Mouse (Mus musculus) kidney, adult 2 months (tissue): ENCODE measurements around the gene Rrp1.

Source experiments
- CTCF ChIP-seq: fragments of 200-500 bp; conservative IDR thresholded peaks from 2 replicates; pipeline ENCODE4 v1.5.1; 2011; ENCODE audit warnings: low read depth, mild to moderate bottlenecking, control low read depth, low read length, moderate library complexity, mixed read lengths; ENCODE audit not compliant: insufficient read depth, insufficient read length
- POLR2A ChIP-seq: fragments of 200-500 bp; IDR thresholded peaks from one replicate; pipeline ENCODE4 v1.6.1; 2011; ENCODE audit warnings: low read depth, low read length, control low read depth

- TF ChIP-seq CTCF, result no peak
- TF ChIP-seq POLR2A, result no peak
Measured at GRCm38 (mm10) chr10:78367586-78367985, 45.3 kb downstream of the Rrp1 start.
